Mouse (Mus musculus) forebrain, embryonic 14.5 days (tissue): ENCODE measurements around the gene Kif20b. TPM values are rescaled to one million over a fixed set of nuclear protein-coding genes. Genes with fewer than 3 reads are reported as not detected.
A peak's percentile ranks its signal among the peaks of the same experiment; 100 is the strongest.

Experiments used
- ATAC-seq: fragments of 200-750 bp; cut with Nextera tagmentation; 2 replicates; pipeline ENCODE4 v1.8.0; 2017; ENCODE audit warnings: mild to moderate bottlenecking, moderate library complexity
- DNase-seq: peaks from one replicate; pipeline ENCODE4 v3.0.0-alpha.2; 2015; ENCODE audit warnings: low spot score
- H3K27ac ChIP-seq: fragments of 300-500 bp; sonication (generic); 2 replicates; pipeline ENCODE4 v1.5.1; 2014; ENCODE audit warnings: low read depth, mild to moderate bottlenecking, control low read depth, low read length, moderate library complexity
- H3K27me3 ChIP-seq: fragments of 300-500 bp; sonication (generic); replicated peaks from 2 replicates; pipeline ENCODE4 v1.6.1; 2014; ENCODE audit warnings: low read length, control low read depth, mixed read lengths; ENCODE audit not compliant: control insufficient read depth, insufficient read depth
- H3K36me3 ChIP-seq: fragments of 300-500 bp; sonication (generic); 2 replicates; pipeline ENCODE4 v1.6.1; 2014; ENCODE audit warnings: low read length, control low read depth; ENCODE audit not compliant: control insufficient read depth, insufficient read depth
- H3K4me1 ChIP-seq: fragments of 300-500 bp; sonication (generic); 2 replicates; pipeline ENCODE4 v1.6.1; 2014; ENCODE audit warnings: antibody characterized with exemption, low read length, control low read depth; ENCODE audit not compliant: control insufficient read depth, insufficient read depth
- H3K4me2 ChIP-seq: fragments of 300-500 bp; sonication (generic); 2 replicates; pipeline ENCODE4 v1.6.1; 2014; ENCODE audit warnings: mild to moderate bottlenecking, control low read depth, low read length
- H3K4me3 ChIP-seq: fragments of 300-500 bp; sonication (generic); 2 replicates; pipeline ENCODE4 v1.5.1; 2014; ENCODE audit warnings: low read depth, low read length, control low read depth
- H3K9ac ChIP-seq: fragments of 300-500 bp; sonication (generic); 2 replicates; pipeline ENCODE4 v1.6.1; 2014; ENCODE audit warnings: mild to moderate bottlenecking, low read length, control low read depth, moderate library complexity
- H3K9me3 ChIP-seq: fragments of 300-500 bp; sonication (generic); replicated peaks from 2 replicates; pipeline ENCODE4 v1.6.1; 2016; ENCODE audit warnings: low read length, control low read depth, mixed read lengths; ENCODE audit not compliant: control insufficient read depth
- WGBS: fragments of 180-500 bp; shearing (Covaris S2); extraction: QIAGEN DNeasy Blood & Tissue Kit; methylation state at CpG from one replicate; pipeline ENCODE4 v1.1.7; 2014; 5-methylcytosine and 5-hydroxymethylcytosine counted together
- polyA plus RNA-seq: library from polyadenylated mRNA; unstranded; fragments of >200 nt; fragmentation: Nextera tagmentation; extraction: Ambion mirVana; gene quantifications from 2 replicates; pipeline ENCODE4 v1.2.1, GENCODE M21; 2014

The Kif20b gene
- polyA plus RNA-seq, 1 experiment from 2014 or later, result 30.8 TPM

DNA sequence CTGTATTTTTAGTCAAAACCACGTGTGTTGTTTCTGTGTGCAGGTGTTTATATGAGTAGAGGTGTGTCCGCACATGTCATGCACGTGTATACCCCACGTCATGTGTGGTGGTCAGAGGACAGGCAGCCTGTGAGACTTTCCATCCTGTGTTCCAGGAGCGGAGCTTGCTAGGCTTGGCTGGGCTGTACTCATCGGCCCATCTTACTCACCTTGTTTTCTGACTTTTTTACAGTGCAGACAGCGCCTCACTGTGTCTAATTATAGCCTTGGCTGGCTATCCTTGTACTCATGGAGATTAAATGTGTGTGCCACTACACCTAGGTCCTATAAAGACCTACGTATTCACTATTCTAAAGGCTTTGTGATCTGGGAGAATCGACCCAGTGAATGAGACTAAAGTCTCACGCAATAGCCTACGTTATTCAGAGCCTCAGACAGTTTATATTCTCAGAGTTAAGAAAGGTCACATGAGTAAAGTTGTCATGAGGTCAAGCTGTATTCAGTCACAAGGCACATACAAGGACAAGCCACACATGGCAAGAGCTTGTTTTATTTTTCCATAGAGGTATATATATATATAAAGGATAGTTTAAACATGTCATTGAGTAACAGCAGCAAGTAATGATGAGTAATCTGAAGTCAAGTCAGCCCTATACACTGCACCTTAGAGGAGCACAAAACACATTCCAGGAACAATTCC is 31.8 kb downstream of the Kif20b start:
- Histone ChIP-seq H3K4me1 (no peaks in the 10 kb centered on the region), H3K4me2 (no peak overlapping the region), H3K27ac (no peak overlapping the region), H3K27me3 (no peaks in the 10 kb centered on the region), H3K9me3 (no peaks in the 10 kb centered on the region), H3K9ac (no peak overlapping the region), H3K4me3 (no peak overlapping the region), H3K36me3 (peaks cover 60% of the 10 kb centered on the region)
- no peak for ATAC-seq
- WGBS, result 94% methylated on average over 11 of the region's 11 CpGs
- DNase-seq, result no peak

DNA sequence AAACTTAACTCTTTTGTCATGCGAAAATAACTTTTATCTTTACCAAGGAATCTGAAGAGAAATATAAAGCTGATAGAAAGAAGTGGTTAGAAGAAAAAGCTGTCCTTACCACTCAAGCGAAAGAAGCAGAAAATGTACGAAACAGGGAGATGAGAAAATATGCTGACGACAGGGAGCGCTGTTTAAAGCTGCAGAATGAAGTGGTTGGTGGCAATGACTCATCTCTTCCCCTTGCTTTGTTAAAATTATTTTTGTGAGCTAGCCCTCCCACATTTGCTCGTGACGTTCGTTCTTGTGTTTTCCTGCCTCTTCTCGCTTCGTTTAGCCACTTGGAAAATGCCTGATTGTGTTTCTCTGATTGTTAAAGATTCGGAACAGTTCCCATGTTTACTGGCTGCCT is 37.2 kb downstream of the Kif20b start:
- Histone ChIP-seq H3K27me3 (no peaks in the 10 kb centered on the region), H3K4me2 (no peak overlapping the region), H3K4me1 (no peaks in the 10 kb centered on the region), H3K36me3 (peaks cover 40% of the 10 kb centered on the region; the same call in 1 of the 2 replicates), H3K9ac (no peak overlapping the region), H3K9me3 (no peaks in the 10 kb centered on the region), H3K27ac (no peak overlapping the region), H3K4me3 (no peak overlapping the region)
- ATAC-seq (no peak), DNase-seq (no peak)
- WGBS, result 70% methylated on average over 11 of the region's 11 CpGs

DNA sequence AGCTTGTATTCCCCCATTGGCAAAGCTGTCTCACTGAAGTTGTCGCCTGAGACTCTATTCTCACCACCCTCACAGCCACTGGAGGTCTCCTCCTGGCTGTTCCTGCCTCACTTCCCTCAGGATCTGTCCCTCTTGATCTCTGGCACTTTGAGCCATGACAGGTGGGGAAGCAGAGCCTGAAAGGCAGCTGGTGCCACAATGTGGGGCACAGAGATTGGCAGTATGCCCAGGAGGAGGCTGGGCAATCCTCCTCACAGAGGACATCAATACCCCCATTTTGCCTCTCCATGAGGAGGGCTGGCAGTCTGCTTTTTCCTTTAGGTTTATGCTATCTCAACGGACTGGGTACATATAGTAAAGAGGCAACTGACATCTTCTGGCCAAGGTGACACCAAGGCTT is 62.6 kb downstream of the Kif20b start:
- peak; percentile 46 for DNase-seq
- H3K27me3 ChIP-seq, result no peaks in the 10 kb centered on the region

DNA sequence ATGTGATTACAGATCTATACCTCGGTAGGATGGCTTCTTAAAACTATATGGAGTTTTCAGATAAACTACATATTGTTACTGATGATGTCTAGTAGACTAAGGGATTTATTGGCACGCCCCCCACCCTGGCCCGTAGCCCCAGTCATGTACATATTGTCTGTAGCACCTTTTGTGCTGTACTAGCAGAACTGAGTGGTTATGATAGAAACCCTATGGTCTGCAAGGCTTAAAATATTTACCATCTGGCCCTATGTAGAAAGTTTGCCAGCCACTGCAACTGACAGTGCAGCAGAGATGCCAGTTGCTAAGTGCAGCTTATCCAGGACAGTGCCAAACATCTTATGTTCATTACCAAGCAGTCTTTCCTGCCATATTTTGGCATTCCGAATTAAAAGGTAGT is 68.3 kb downstream of the Kif20b start:
- ATAC-seq (0 out of 2 replicates have a peak, but pooled peaks have one; percentile 34), DNase-seq (peak; percentile 17)
- WGBS, result 81% methylated on average over 4 of the region's 4 CpGs
- no peaks in the 10 kb centered on the region for H3K27me3 ChIP-seq
- no peaks in the 10 kb centered on the region for H3K36me3 ChIP-seq
- H3K4me1 ChIP-seq, result no peaks in the 10 kb centered on the region
- no peak overlapping the region for H3K9ac ChIP-seq
- no peaks in the 10 kb centered on the region for H3K9me3 ChIP-seq
- no peak overlapping the region for H3K4me3 ChIP-seq
- H3K4me2 ChIP-seq, result no peak overlapping the region
- H3K27ac ChIP-seq, result no peak overlapping the region

More for the DNA sequence above, 62.6 kb downstream of the Kif20b start:
- H3K4me3 ChIP-seq, result no peak overlapping the region
- ATAC-seq, result peak; percentile 54; the same call in 1 of the 2 replicates
- H3K9ac ChIP-seq, result no peak overlapping the region
- no peaks in the 10 kb centered on the region for H3K36me3 ChIP-seq
- 36% methylated on average over 2 of the region's 2 CpGs for WGBS
- H3K4me1 ChIP-seq, result no peaks in the 10 kb centered on the region
- H3K4me2 ChIP-seq, result no peak overlapping the region
- H3K27ac ChIP-seq, result no peak overlapping the region
- no peaks in the 10 kb centered on the region for H3K9me3 ChIP-seq

DNA sequence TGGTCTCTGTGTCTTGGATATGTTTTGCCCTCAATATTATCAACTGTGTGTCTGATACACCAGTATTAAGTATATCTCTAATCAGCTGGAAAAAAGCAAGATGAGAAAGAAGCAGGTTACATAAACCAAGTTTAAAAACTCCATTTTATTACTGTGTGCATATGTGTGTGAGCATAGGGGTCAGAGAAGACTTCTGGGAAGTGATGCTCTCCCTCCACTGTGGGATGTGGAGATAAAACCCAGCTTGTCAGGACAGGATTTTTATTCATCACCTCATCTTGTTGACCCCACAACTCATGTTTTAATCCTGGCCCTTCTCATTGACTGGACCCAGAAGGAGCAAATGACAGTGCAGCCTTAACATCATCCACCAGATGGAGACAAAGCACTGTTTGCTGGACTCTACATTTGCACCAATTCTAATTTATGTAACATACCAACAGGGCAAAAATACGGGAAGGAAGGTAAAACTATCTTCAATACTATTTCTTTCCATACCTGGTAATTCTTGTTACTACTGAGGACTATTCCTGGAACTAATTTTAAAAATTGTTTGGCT is 70.9 kb downstream of the Kif20b start:
- WGBS, result 13% methylated on average over 1 of the region's 1 CpGs
- H3K36me3 ChIP-seq, result no peaks in the 10 kb centered on the region
- H3K4me1 ChIP-seq, result no peaks in the 10 kb centered on the region
- H3K4me3 ChIP-seq, result no peak overlapping the region
- DNase-seq (peak; percentile 69), ATAC-seq (peak; percentile 89)
- no peak overlapping the region for H3K9ac ChIP-seq
- H3K27me3 ChIP-seq, result no peaks in the 10 kb centered on the region
- H3K27ac ChIP-seq, result no peak overlapping the region
- H3K9me3 ChIP-seq, result no peaks in the 10 kb centered on the region
- no peak overlapping the region for H3K4me2 ChIP-seq

DNA sequence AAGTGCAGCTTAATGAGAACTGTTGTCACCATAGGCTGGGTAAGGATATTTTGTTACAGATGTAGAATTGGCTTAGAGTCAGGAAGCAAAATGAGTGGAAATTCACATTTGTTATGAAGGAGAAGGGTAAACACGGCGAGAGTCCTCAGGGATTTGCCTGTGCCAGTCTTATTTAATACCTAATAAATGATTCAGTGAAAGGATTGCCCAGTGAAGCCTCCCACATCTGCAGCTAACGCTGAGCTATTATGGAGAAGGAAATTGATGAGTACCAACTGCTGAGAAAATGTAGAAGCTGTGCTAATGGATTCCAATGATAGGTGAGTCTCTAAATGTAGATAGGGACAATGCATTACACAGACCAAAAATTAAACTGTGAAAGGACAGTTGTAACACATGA is 92.9 kb downstream of the Kif20b start:
- H3K9ac ChIP-seq, result no peak overlapping the region
- H3K27ac ChIP-seq, result no peak overlapping the region
- no peak overlapping the region for H3K4me3 ChIP-seq
- H3K36me3 ChIP-seq, result no peaks in the 10 kb centered on the region
- ATAC-seq, result no peak
- no peaks in the 10 kb centered on the region for H3K27me3 ChIP-seq
- 82% methylated on average over 3 of the region's 3 CpGs for WGBS
- no peak for DNase-seq
- no peaks in the 10 kb centered on the region for H3K9me3 ChIP-seq
- no peak overlapping the region for H3K4me2 ChIP-seq
- no peaks in the 10 kb centered on the region for H3K4me1 ChIP-seq

DNA sequence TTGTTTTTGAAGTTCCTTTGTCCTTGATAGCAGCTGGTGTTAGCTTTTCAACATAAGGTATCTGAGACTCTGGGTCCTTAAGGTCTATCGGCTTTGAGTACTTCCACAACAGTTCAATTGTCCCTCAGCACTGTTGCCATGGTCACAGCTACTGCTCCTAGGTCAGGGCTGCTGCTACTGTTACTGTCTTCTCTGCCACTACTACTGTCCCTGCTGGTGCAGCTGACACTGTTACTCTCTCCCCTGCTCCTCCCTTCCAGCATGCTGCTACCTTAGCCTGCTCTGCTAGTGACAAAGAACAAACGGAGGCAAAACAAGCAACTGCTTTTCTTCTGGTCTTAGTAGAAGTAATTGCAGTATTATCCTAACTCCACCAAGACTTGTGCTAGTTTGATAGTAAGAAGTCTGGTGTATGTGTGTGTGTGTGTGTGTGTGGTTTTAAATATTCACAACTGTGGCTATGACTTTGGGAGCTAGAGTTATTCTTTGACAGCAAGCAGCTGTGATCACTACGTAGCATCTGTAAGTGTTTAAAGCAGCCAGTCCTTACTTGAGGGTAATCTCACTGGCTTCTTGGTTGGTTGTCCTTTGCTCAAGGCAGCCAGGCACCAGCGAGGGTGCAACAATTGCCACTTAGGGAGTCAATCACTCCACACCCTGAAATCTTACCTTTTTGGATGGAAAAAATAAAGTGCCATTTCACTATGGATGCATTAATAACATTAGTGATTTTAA is 95.5 kb downstream of the Kif20b start:
- Histone ChIP-seq H3K4me2 (no peak overlapping the region), H3K9ac (no peak overlapping the region)
- no peak for ATAC-seq

DNA sequence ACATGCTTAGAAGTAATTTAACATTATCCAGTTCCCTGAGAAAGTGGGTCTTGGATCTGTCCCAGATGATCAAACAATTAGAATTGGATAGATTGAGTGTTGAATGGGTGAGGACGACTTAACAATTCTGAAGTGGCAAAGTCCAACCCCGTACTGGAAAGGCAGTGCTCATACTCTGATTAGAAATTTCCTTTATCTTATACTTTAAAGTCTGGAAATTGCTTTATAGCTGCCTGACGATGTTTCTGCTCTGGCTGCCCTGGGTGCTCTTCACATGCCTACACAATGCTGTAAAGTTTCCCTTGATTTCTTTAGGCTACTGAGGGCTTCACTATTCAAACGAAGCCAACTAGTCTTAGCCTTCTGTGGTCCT is 96.0 kb downstream of the Kif20b start:
- H3K9me3 ChIP-seq, result no peaks in the 10 kb centered on the region
- H3K9ac ChIP-seq, result no peak overlapping the region
- H3K36me3 ChIP-seq, result no peaks in the 10 kb centered on the region
- H3K27ac ChIP-seq, result no peak overlapping the region
- H3K27me3 ChIP-seq, result no peaks in the 10 kb centered on the region
- no peak overlapping the region for H3K4me2 ChIP-seq
- DNase-seq, result no peak
- H3K4me1 ChIP-seq, result no peaks in the 10 kb centered on the region
- 70% methylated on average over 4 of the region's 4 CpGs for WGBS
- ATAC-seq, result no peak
- H3K4me3 ChIP-seq, result no peak overlapping the region

More for the DNA sequence above, 95.5 kb downstream of the Kif20b start:
- DNase-seq, result no peak
- no peak overlapping the region for H3K27ac ChIP-seq
- no peaks in the 10 kb centered on the region for H3K9me3 ChIP-seq
- H3K27me3 ChIP-seq, result no peaks in the 10 kb centered on the region
- 80% methylated on average over 4 of the region's 4 CpGs for WGBS
- no peaks in the 10 kb centered on the region for H3K36me3 ChIP-seq
- no peaks in the 10 kb centered on the region for H3K4me1 ChIP-seq
- no peak overlapping the region for H3K4me3 ChIP-seq
